Mouse (Mus musculus): ENCODE data around the gene Arhgap25. TPM values are rescaled to one million over a fixed set of nuclear protein-coding genes. Genes with fewer than 3 reads are reported as not detected.
"Not testable (repeated sequence)": the region's sequence is repeated elsewhere in the genome, so short reads cannot be mapped to it uniquely, and the experiment has no call there.

Arhgap25 gene
- total and polyA plus RNA-seq, 3 experiments, result 3.4 to 5.2 TPM; not detected in 1

DNA sequence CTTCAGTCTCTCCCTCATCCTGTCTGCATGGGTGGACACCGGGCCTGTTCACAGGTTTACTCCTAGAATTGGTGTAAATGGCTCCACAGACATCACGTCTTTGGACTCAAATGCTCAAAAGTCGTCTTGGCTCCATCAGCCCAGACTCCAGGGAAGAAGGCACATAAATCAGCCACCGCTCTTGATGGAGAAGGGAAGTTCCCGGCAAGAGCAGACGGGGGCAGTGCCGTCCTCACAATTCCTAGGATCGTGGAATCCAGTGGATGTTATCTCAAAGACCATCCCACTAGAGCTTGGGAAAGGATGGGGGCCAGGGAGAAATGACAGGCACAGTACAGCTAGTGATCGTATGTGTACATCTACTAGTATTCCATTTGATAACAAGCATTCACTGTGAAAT, 45.2 kb upstream of the Arhgap25 start:
- no peak overlapping the region for H3K27ac ChIP-seq (ENCODE audit: control insufficient read depth, low read depth, low read length)
- no peaks in the 10 kb centered on the region for H3K9me3 ChIP-seq (replicated peaks; ENCODE audit: insufficient read depth, low read length)
- peaks cover 0 to 10% of the 10 kb centered on the region in 2 experiments; a peak in 2 of 4 replicates for H3K36me3 ChIP-seq (ENCODE audit: control insufficient read depth in 1 of 2, insufficient read depth in 2 of 2, low read length in 2 of 2)
- H3K9ac ChIP-seq (ENCODE audit: control insufficient read depth, low read depth, low read length, poor library complexity, severe bottlenecking), result no peak overlapping the region
- peaks cover 3 to 18% of the 10 kb centered on the region in 2 experiments; a peak in 2 of 4 replicates for H3K4me1 ChIP-seq (ENCODE audit: control insufficient read depth in 1 of 2, insufficient read depth in 2 of 2, low read length in 2 of 2)
- H3K4me3 ChIP-seq (ENCODE audit: control insufficient read depth in 1 of 2, insufficient read depth in 1 of 2, low read depth in 2 of 2, low read length in 2 of 2), result no peak overlapping the region
- DNase-seq (ENCODE audit: low read depth, low spot score), result no peak
- no peaks in the 10 kb centered on the region for H3K79me2 ChIP-seq (ENCODE audit: control insufficient read depth, insufficient read depth, low read length, poor library complexity)
- H3K27me3 ChIP-seq (ENCODE audit: control insufficient read depth in 1 of 2, insufficient read depth in 2 of 2, low read length in 2 of 2), result no peaks in the 10 kb centered on the region; a peak in 1 of 4 replicates
- TF ChIP-seq ZKSCAN1 (IDR thresholded peaks at IDR 0.05; ENCODE audit: low read depth, low read length) (no peak), POLR2AphosphoS2 (IDR thresholded peaks at IDR 0.05; ENCODE audit: low read length) (no peak), KAT2A (conservative IDR thresholded peaks at IDR 0.05; ENCODE audit: low read depth, low read length) (no peak)

DNA sequence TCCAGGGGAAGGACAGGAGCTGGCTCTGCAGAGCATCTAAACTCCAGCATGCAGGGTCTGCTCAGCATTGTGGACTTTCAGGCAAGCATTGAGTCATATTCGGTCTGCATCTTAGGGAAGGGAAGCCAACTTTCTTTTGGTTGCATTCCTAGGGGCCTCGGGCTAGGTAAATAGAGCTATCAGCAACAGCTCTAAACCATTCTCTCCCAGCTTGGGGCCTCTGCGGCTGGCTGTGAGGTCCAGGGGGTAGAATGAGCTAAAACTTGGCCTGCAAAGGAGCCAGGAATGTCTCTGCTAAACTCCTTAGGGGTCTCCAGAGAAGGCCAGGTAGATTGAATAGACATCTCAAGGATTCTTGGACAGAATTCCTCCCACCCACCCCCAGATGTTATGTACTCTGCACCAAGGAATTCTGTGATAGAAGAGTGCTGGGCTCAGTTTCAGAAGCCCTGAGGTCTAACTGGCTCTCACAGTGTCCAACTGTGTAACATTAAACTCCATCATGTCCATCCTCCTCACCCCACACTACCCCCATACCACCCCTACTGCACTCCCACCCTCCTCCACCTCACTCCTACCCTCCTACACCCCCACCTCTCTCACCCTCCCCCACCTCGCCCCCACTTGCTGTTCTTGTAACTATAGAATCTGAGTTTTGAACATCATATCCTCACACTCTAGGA, 43.7 kb upstream of the Arhgap25 start:
- Histone ChIP-seq H3K4me3 (ENCODE audit: control insufficient read depth in 1 of 2, insufficient read depth in 1 of 2, low read depth in 2 of 2, low read length in 2 of 2) (no peak overlapping the region), H3K27me3 (ENCODE audit: control insufficient read depth in 1 of 2, insufficient read depth in 2 of 2, low read length in 2 of 2) (peaks cover 0 to 2% of the 10 kb centered on the region in 2 experiments; a peak in 2 of 4 replicates), H3K27ac (ENCODE audit: control insufficient read depth, low read depth, low read length) (no peak overlapping the region), H3K9me3 (replicated peaks; ENCODE audit: insufficient read depth, low read length) (no peaks in the 10 kb centered on the region), H3K79me2 (ENCODE audit: control insufficient read depth, insufficient read depth, low read length, poor library complexity) (no peaks in the 10 kb centered on the region), H3K4me1 (ENCODE audit: control insufficient read depth in 1 of 2, insufficient read depth in 2 of 2, low read length in 2 of 2) (peaks cover 0 to 3% of the 10 kb centered on the region in 2 experiments; a peak in 1 of 4 replicates), H3K9ac (ENCODE audit: control insufficient read depth, low read depth, low read length, poor library complexity, severe bottlenecking) (no peak overlapping the region), H3K36me3 (ENCODE audit: control insufficient read depth in 1 of 2, insufficient read depth in 2 of 2, low read length in 2 of 2) (no peaks in the 10 kb centered on the region)
- DNase-seq (ENCODE audit: low read depth, low spot score), result no peak
- TF ChIP-seq ZKSCAN1 (IDR thresholded peaks at IDR 0.05; ENCODE audit: low read depth, low read length) (no peak), MXI1 (IDR thresholded peaks at IDR 0.05; ENCODE audit: low read depth, low read length) (no peak), CTCF (IDR thresholded peaks at IDR 0.05 in 2 of 3, conservative IDR thresholded peaks at IDR 0.05 in 1 of 3; ENCODE audit: control insufficient read depth in 1 of 3, insufficient read depth in 1 of 3, low read depth in 2 of 3, low read length in 3 of 3, poor library complexity in 1 of 3, severe bottlenecking in 1 of 3) (no peak), E2F4 (IDR thresholded peaks at IDR 0.05; ENCODE audit: borderline replicate concordance, low read depth, low read length) (no peak), NRF1 (IDR thresholded peaks at IDR 0.05; ENCODE audit: insufficient read depth, low read depth, low read length, poor library complexity, severe bottlenecking) (no peak), RAD21 (IDR thresholded peaks at IDR 0.05; ENCODE audit: low read depth, low read length) (no peak), MAX (IDR thresholded peaks at IDR 0.05; ENCODE audit: low read length) (no peak), UBTF (IDR thresholded peaks at IDR 0.05; ENCODE audit: borderline replicate concordance, insufficient read depth, low read depth, low read length) (no peak), BHLHE40 (IDR thresholded peaks at IDR 0.05; ENCODE audit: borderline replicate concordance, low read depth, low read length) (no peak), EP300 (IDR thresholded peaks at IDR 0.05; ENCODE audit: low read depth in 1 of 2, low read length in 2 of 2) (no peak), MAFK (IDR thresholded peaks at IDR 0.05; ENCODE audit: borderline replicate concordance, low read depth, low read length) (no peak), KAT2A (conservative IDR thresholded peaks at IDR 0.05; ENCODE audit: low read depth, low read length) (no peak)

DNA sequence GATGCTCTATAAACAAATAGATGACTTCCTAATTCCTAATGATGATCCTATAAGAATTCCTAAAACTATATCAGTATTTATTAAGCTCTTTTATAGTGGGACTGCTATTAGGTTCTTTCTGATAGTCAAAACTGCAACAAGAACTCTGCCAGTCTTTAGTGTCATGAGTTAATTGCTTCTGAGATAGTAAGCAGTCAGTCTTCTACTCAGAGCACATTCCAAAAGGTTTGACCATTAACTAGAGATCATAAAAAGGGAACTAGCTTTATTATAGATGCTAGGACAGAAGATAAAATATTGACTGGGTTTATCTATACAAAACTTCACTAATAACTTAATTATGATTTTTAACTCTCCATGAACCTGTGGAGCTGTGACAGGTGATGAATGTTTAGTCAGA, 38.8 kb upstream of the Arhgap25 start:
- not testable (repeated sequence) for H3K4me1 ChIP-seq (ENCODE audit: control insufficient read depth in 1 of 2, insufficient read depth in 2 of 2, low read length in 2 of 2); H3K9me3 ChIP-seq (replicated peaks; ENCODE audit: insufficient read depth, low read length); DNase-seq (ENCODE audit: low read depth, low spot score); H3K9ac ChIP-seq (ENCODE audit: control insufficient read depth, low read depth, low read length, poor library complexity, severe bottlenecking); H3K36me3 ChIP-seq (ENCODE audit: control insufficient read depth in 1 of 2, insufficient read depth in 2 of 2, low read length in 2 of 2); H3K27me3 ChIP-seq (ENCODE audit: control insufficient read depth in 1 of 2, insufficient read depth in 2 of 2, low read length in 2 of 2); H3K4me3 ChIP-seq (ENCODE audit: control insufficient read depth in 1 of 2, insufficient read depth in 1 of 2, low read depth in 2 of 2, low read length in 2 of 2); H3K27ac ChIP-seq (ENCODE audit: control insufficient read depth, low read depth, low read length); H3K79me2 ChIP-seq (ENCODE audit: control insufficient read depth, insufficient read depth, low read length, poor library complexity)

Measured in MEL (cell line).